Mouse (Mus musculus) right cerebral cortex, postnatal 4 days (tissue): Measurements from ENCODE around the gene Srbd1.
A peak's percentile ranks its signal among the peaks of the same experiment; 100 is the strongest.

ENCODE experiments used
- DNase-seq: peaks from one replicate; pipeline ENCODE4 v3.0.0-alpha.2; 2022

Srbd1 gene

GRCm38 (mm10) chr17:86030016-86030415 lies 115.0 kb downstream of the Srbd1 start:
- no peak for DNase-seq

DNA sequence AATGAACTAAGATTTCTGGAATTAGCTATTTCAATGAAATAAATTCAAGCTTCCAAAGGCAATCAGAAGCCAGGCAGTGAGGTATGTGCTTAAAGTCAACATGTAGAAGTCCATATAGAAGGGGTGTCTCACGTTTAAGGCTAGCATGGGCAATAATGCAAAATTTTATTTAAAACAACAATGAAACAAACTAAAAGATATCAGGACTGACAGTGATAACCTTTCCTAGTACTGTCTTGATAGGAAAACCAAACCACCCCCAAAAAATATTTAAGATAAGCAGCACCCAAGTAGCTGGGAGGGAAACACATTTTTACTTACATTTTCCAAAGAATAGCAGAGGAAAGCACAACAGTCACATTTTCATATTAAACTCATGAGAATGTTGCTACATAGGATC lies 115.8 kb downstream of the Srbd1 start:
- DNase-seq, result no peak

DNA sequence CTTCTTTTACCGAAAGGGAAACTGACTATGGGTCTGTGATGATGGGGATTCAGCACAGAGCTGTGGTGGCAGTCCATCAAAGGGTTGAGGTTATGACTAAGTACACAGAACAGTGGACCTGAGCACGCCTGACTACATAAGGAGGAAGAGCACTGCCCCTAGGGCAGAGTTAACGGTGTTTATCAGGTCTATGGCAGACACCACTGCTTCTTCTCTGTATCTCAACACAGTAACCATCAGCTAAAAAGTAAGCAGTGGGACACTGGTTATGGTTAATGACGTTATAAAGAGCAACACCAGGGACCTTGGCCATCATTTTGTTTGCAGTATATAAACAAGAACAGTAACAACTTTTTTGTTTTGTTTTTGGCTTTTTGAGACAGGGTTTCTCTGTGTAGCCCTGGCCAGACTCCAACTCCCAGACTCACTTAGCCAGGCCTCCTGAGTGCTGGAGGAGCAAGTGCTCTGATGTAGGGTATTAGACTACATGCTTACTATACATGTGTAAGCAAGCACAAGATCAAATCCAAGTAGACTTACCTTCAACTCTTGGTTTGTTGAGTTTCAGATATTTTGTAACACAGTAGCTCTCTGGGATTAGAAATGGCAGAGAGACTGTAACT lies 117.3 kb downstream of the Srbd1 start:
- no peak for DNase-seq

- DNase-seq, result no peak
Observed at GRCm38 (mm10) chr17:86024589-86024988, 120.4 kb downstream of the Srbd1 start.

- DNase-seq, result no peak
Observed at GRCm38 (mm10) chr17:86022366-86022765, 122.6 kb downstream of the Srbd1 start.

GRCm38 (mm10) chr17:86021815-86022214 lies 123.2 kb downstream of the Srbd1 start:
- no peak for DNase-seq

DNA sequence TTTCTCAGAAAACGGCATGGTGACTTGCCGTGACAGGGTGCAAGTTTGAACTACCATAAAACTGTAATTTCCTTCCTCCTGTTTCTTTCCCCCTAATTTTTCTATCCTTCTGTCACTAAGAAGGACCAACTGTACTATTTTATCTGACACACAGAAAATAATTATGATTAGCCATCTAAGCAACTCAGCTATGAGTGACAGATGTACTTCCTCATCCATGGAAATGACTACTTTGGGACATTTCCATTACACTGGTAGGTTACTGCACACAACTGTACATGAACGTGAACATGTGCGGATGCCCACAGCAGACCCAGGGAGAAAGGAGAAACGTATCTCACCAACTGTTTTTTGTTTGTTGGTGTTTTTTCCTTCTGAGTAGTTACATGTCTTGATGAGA lies 123.7 kb downstream of the Srbd1 start:
- DNase-seq, result no peak

- no peak for DNase-seq
Observed at GRCm38 (mm10) chr17:86019793-86020192, 125.2 kb downstream of the Srbd1 start.

DNA sequence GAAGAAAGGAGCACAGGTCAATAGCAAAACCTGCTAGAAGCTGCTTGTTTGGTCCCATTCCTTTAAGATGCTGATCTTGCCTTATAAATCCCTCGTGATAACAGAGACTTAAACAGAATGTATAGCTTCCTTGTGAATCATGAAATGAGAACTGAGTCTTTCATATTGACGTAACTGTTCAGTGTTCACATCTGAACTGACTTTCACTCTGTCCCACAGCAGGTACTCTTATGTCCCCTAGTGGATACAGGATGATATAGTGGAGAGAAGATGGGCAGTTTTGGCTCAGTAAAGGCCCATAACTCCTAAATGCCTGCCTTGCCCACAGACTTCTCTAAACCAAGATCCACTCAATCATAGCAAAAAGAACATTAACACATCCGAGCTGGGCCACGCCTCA lies 130.7 kb downstream of the Srbd1 start:
- DNase-seq, result no peak

- DNase-seq, result no peak
Observed at GRCm38 (mm10) chr17:86012576-86012975, 132.4 kb downstream of the Srbd1 start.

- DNase-seq, result no peak
Observed at GRCm38 (mm10) chr17:86011849-86012248, 133.1 kb downstream of the Srbd1 start.

- DNase-seq, result no peak
Observed at GRCm38 (mm10) chr17:86008401-86008800, 136.6 kb downstream of the Srbd1 start.

DNA sequence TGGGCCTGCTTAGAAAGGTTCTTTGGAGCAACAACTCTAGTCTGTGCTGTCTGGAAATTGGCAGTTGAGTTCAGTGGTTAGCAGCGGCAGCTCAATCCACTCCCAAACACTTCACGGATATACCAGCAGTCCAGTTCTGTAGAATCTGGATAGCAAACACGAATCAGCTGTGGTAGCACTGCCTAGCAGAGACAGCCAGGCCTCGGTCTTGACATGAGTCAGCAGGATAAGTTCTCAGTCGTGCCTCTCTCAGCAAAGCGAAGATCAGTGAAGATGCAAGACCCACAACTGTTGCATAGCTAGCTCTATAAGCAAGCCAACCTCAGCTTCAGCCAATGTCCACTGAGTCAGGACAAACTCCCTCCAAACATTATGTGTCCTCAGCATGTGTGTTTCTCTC lies 142.9 kb downstream of the Srbd1 start:
- no peak for DNase-seq

DNA sequence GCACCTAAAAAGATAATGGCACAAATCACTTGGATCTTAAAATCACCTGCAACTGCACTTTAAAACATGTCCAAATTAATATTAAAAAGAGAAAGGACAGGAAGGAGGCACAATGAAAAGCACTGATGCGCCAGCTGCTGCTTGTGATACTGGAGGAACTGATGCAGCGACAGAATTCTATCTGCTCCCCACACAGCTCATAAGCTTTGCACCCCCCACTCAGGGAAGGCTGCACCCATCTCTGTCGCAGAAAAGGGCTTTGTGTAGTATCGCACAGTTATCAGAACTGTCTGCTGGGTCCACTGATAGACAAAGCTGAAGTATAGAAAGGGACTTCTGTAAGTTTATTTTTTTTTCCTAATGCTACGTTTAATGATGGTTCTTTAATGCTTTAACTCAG lies 143.3 kb downstream of the Srbd1 start:
- DNase-seq, result no peak

GRCm38 (mm10) chr17:85995727-85996126 lies 149.2 kb downstream of the Srbd1 start:
- DNase-seq, result peak; percentile 78

- DNase-seq, result no peak
Observed at GRCm38 (mm10) chr17:85995086-85995485, 149.9 kb downstream of the Srbd1 start.

- DNase-seq, result no peak
Observed at GRCm38 (mm10) chr17:85989058-85989769, 155.8 kb downstream of the Srbd1 start.

DNA sequence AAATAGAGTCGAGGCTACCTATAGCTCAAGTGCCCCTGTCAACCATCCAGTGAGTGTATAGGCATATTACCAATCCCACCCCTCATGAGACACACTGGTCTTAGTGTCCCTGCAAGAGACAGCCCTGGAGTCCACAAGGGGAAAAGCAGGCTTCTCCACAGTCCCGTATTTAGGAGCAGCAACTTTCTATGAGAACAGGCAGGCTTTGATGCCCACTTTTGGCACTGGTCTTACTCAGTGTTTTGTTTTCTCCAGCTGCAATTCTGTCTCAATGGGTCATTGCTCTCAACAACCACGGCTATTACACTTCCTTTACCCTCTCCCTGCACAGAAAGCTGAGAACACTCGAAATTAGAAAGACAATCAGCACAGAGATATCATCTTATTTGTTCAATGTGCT lies 157.4 kb downstream of the Srbd1 start:
- DNase-seq, result no peak

DNA sequence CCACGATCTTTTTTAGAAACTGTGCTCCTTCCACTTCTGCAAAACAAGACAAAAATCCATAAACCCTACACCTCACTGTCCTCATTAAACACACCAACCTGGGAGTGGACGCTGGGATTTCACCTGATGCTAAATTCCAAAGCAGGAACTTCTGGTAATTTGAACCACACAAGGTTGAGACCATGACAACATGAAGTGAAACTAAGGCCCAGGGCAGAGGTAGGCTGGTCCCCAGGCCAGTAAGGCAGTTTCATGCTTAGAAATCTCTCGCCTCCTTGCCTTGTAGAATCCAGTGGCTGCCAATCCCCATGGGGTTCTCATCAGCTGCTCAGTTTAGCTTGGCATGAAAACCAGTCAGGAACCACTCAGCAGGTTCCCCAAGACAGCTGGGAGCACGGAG lies 158.4 kb downstream of the Srbd1 start:
- DNase-seq, result no peak

DNA sequence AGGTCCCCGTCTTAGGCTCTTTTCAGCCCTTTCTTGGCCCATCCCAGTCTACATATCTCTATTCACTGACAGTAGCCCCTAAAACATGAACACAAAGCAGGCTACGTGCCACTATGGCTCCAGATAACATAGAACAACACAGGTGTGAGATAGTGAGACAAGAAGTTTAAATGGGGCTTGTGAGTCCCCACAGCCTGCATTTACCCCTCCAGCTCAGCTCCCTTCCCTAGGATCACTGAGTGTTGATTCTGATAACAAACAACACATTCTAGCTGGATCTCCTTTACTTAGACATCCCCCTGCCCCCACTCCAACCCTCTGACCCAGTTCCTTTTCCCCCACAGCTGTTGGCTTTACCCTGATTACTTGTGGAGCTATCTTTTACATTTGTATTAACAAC lies 158.8 kb downstream of the Srbd1 start:
- DNase-seq, result no peak

DNA sequence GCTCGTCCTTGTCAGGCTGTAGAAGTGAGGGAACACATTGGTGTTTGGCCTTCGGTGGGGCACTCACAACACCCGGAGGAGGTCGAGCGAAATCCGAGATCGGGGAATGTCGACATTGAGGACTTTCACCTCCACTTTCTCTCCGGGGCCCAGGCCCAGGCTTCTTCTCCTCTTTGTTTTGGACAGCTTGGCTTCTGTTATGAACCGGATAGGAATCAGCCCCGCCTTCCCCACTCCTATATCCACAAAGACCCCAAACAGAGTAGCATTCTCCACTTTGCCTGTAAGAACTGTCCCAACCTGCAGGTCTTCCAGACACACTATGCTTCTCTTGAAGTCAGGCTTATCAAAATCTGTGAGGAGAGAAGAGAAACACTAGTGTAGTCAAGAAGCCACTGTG lies 159.8 kb downstream of the Srbd1 start:
- no peak for DNase-seq

DNA sequence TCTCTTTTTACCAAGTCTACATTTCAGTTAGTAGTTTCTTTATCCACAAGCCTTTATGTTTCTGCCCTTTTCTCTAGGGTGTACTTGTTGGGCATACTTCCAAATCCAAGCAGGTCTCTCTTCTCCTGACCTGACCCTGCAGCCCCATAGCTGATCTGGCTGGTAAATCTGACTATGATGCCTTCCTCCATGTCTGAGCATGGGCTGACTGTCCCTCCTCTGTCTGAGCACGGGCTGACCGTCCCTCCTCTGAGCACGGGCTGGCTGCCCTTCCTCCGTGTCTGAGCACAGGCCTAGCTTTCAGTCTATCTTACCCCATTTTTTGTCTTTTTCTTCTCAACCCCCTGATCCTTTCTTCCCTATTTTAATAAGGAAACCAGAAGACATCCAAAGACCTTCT lies 162.7 kb downstream of the Srbd1 start:
- no peak for DNase-seq

DNA sequence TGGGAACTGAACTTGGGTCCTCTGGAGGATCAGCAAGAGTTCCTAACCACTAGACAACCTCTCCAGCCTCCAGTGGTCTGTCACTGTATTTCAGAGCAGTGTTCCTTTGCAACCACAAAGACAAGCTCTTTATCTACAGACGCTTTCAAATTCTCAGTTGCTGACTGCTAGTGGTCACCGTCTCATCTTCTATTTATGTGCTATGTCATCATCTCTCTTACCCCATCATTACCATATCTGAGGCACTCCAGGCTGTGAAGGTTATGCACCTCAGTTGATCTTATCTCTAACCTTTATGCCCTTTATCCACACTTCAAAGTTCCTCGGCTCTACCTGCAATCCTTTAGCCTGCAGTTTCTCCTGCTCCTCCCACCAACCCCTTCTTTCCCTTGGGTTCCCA lies 163.1 kb downstream of the Srbd1 start:
- no peak for DNase-seq

DNA sequence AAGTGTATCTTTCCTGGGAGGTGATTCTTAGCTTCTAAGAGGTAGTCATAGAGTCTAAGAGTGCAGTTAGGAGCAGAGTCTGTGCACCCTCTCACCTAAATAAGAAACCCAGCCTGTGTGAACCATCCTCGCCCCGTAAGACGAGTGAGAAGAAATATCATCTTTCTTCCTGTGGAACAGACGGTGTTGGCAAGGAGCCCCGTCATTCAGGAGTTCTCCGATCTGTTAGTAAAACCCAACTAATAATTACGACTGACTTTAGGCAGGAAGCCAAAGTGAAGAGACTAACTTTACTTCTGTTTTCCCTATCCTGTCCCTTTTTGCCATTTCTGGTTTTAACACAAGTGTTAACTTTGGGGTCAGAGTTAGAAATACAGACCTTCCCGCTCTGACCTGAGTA lies 166.1 kb downstream of the Srbd1 start:
- peak; percentile 48 for DNase-seq

- no peak for DNase-seq
Observed at GRCm38 (mm10) chr17:85975077-85975476, 169.9 kb downstream of the Srbd1 start.
